Mouse (Mus musculus) Patski (cell line): ENCODE measurements around the gene Ablim1. TPM values are rescaled to one million over a fixed set of nuclear protein-coding genes. Genes with fewer than 3 reads are reported as not detected.
A peak's percentile ranks its signal among the peaks of the same experiment; 100 is the strongest.

Experiments
- ATAC-seq: fragments of 100-300 bp; one replicate; pipeline ENCODE4 v1.8.0; 2021
- CTCF ChIA-PET: fragments of 350-600 bp; sonication (Branson Sonifier 250); formaldehyde crosslinking; loops from one replicate; lab custom pipeline; 2022; ENCODE audit warnings: inconsistent platforms; lab: Charles Lee
- POLR2A ChIA-PET: fragments of 350-600 bp; sonication (Branson Sonifier 250); formaldehyde crosslinking; loops from one replicate; lab custom pipeline; 2022; ENCODE audit warnings: antibody characterized with exemption, inconsistent platforms; lab: Charles Lee
- DNase-seq: peaks from one replicate; pipeline ENCODE4 v3.0.0-alpha.2; 2011; ENCODE audit warnings: low read depth, low spot score
- H3K27me3 ChIP-seq: fragments of 371-371 bp; one replicate; pipeline ENCODE4 v1.5.1; 2021
- CTCF ChIP-seq: fragments of 100-300 bp; IDR thresholded peaks from one replicate; pipeline ENCODE4 v1.5.1; 2021
- in situ Hi-C: fragments of 300-500 bp; cut with MboI; formaldehyde crosslinking; loops from 3 replicates; pipeline ENCODE4 v1.11.1; 2018; ENCODE audit warnings: low pct_unique_long_range_greater_than_20kb, mixed read lengths
- polyA plus RNA-seq: library from polyadenylated mRNA; unstranded; gene quantifications from one replicate; pipeline ENCODE4 v1.2.3, GENCODE M21; 2021

Ablim1 gene
- polyA plus RNA-seq, 1 experiment from 2014 or later = 105 TPM

- in situ Hi-C loops = loop anchor here (5.0 kb wide), 2 partner anchors 87 to 197 kb away; no protein-coding TSS in a partner anchor
Measured at GRCm38 (mm10) chr19:57009653-57010052, 305.1 kb downstream of the Ablim1 start.

GRCm38 (mm10) chr19:57007781-57008710, 306.7 kb downstream of the Ablim1 start, which contains the start of gene Afap1l2:
Gene Afap1l2 (minus strand): TSS chr19:57008228.
- TF ChIP-seq CTCF = no peak
- DNase-seq = no peak
- ChIA-PET POLR2A (interaction anchor here (0.8 to 1.3 kb wide), 7 partner anchors 10 to 89 kb away, joined by 3 to 7 read pairs (median 4); no protein-coding TSS in a partner anchor), CTCF (interaction anchor here (0.6 to 1.8 kb wide), 10 partner anchors 16 to 100 kb away, joined by 3 to 6 read pairs (median 3); no protein-coding TSS in a partner anchor)
- in situ Hi-C loops = loop anchor here (5.0 kb wide), 2 partner anchors 86 to 196 kb away; no protein-coding TSS in a partner anchor
- ATAC-seq = peak; percentile 50
- H3K27me3 ChIP-seq = no peaks in the 10 kb centered on the region

More at GRCm38 (mm10) chr19:57009653-57010052, 305.1 kb downstream of the Ablim1 start:
- no peak for DNase-seq
- H3K27me3 ChIP-seq = no peaks in the 10 kb centered on the region
- ChIA-PET CTCF (interaction anchor here (1.1 to 2.4 kb wide), 3 partner anchors 17 to 91 kb away, joined by 3 to 7 read pairs (median 4); no protein-coding TSS in a partner anchor), POLR2A (interaction anchor here (0.5 kb wide), 1 partner anchor 128 kb away, joined by 6 read pairs; no protein-coding TSS in a partner anchor)
- no peak for ATAC-seq
- no peak for TF ChIP-seq CTCF

GRCm38 (mm10) chr19:57007291-57007690, 307.4 kb downstream of the Ablim1 start:
- H3K27me3 ChIP-seq = no peaks in the 10 kb centered on the region
- ChIA-PET CTCF (interaction anchor here (1.0 to 1.8 kb wide), 2 partner anchors 16 to 88 kb away, joined by 3 to 6 read pairs; no protein-coding TSS in a partner anchor), POLR2A (interaction anchor here (0.6 to 1.0 kb wide), 6 partner anchors 9 to 88 kb away, joined by 3 to 7 read pairs (median 4); no protein-coding TSS in a partner anchor)
- in situ Hi-C loops = loop anchor here (5.0 kb wide), 2 partner anchors 85 to 195 kb away; no protein-coding TSS in a partner anchor
- TF ChIP-seq CTCF = no peak
- no peak for DNase-seq
- peak; percentile 45 for ATAC-seq

- DNase-seq = no peak
- POLR2A ChIA-PET = interaction anchor here (0.6 to 1.9 kb wide), 8 partner anchors 14 to 88 kb away, joined by 3 to 17 read pairs (median 4); no protein-coding TSS in a partner anchor
- in situ Hi-C loops = loop anchor here (5.0 kb wide), 2 partner anchors 85 to 195 kb away; no protein-coding TSS in a partner anchor
- H3K27me3 ChIP-seq = no peaks in the 10 kb centered on the region
- ATAC-seq = peak; percentile 36
- CTCF ChIA-PET = interaction anchor here (0.9 to 1.8 kb wide), 4 partner anchors 15 to 87 kb away, joined by 3 to 6 read pairs (median 4); no protein-coding TSS in a partner anchor
- TF ChIP-seq CTCF = no peak
Measured at GRCm38 (mm10) chr19:57006841-57007240, 307.9 kb downstream of the Ablim1 start.

GRCm38 (mm10) chr19:57005062-57005461, 309.7 kb downstream of the Ablim1 start:
- TF ChIP-seq CTCF = no peak
- DNase-seq = no peak
- ChIA-PET POLR2A (interaction anchor here (0.7 to 1.9 kb wide), 6 partner anchors 12 to 87 kb away, joined by 3 to 17 read pairs (median 5); no protein-coding TSS in a partner anchor), CTCF (interaction anchor here (1.0 kb wide), 1 partner anchor 69 kb away, joined by 3 read pairs; no protein-coding TSS in a partner anchor)
- in situ Hi-C loops = loop anchor here (5.0 kb wide), 2 partner anchors 83 to 193 kb away; no protein-coding TSS in a partner anchor
- ATAC-seq = no peak
- H3K27me3 ChIP-seq = no peaks in the 10 kb centered on the region

GRCm38 (mm10) chr19:57003460-57003810, 311.3 kb downstream of the Ablim1 start:
- no peaks in the 10 kb centered on the region for H3K27me3 ChIP-seq
- no peak for ATAC-seq
- DNase-seq = no peak
- CTCF ChIA-PET = interaction anchor here (1.2 kb wide), 1 partner anchor 12 kb away, joined by 4 read pairs; no protein-coding TSS in a partner anchor
- no peak for TF ChIP-seq CTCF
- POLR2A ChIA-PET = interaction anchor here (0.6 to 1.2 kb wide), 5 partner anchors 15 to 1878 kb away, joined by 3 to 5 read pairs (median 3); no protein-coding TSS in a partner anchor
- in situ Hi-C loops = no loop called here

- TF ChIP-seq CTCF = no peak
- CTCF ChIA-PET = interaction anchor here (1.2 kb wide), 1 partner anchor 11 kb away, joined by 4 read pairs; no protein-coding TSS in a partner anchor
- no peaks in the 10 kb centered on the region for H3K27me3 ChIP-seq
- POLR2A ChIA-PET = interaction anchor here (0.7 to 1.1 kb wide), 4 partner anchors 9 to 63 kb away, joined by 3 to 4 read pairs (median 3); no protein-coding TSS in a partner anchor
- ATAC-seq (no peak), DNase-seq (no peak)
- in situ Hi-C loops = no loop called here
Measured at GRCm38 (mm10) chr19:57002741-57003459, 311.8 kb downstream of the Ablim1 start.

GRCm38 (mm10) chr19:57001926-57002325, 312.8 kb downstream of the Ablim1 start:
- no peak for DNase-seq
- CTCF ChIA-PET = no interaction called here
- TF ChIP-seq CTCF = no peak
- POLR2A ChIA-PET = no interaction called here
- ATAC-seq = no peak
- in situ Hi-C loops = no loop called here
- H3K27me3 ChIP-seq = no peaks in the 10 kb centered on the region

- no peaks in the 10 kb centered on the region for H3K27me3 ChIP-seq
- no peak for TF ChIP-seq CTCF
- POLR2A ChIA-PET = no interaction called here
- ATAC-seq (no peak), DNase-seq (no peak)
- CTCF ChIA-PET = interaction anchor here (1.2 kb wide), 1 partner anchor 182 kb away, joined by 3 read pairs; no protein-coding TSS in a partner anchor
- in situ Hi-C loops = no loop called here
Measured at GRCm38 (mm10) chr19:57000592-57000991, 314.1 kb downstream of the Ablim1 start.
